ENCODE assay signal across 8 mouse cellular contexts in genomic region chr4:88867926-88868911, GRCm38 (mm10). TPM values are rescaled to one million over a fixed set of nuclear protein-coding genes. Genes with fewer than 3 reads are reported as not detected.
DNase-seq lines count a peak whose midpoint lies in the region; ATAC-seq and TF ChIP-seq lines count a peak whose summit lies in the region.

No protein-coding gene starts in this region.

- no peaks in the 10 kb centered on the region for H3K27me3 ChIP-seq in intestine, postnatal 0 days (replicated peaks; ENCODE audit: control insufficient read depth, insufficient read depth, low read length)

- H3K4me3 ChIP-seq in brown adipose tissue, adult 24 weeks (ENCODE audit: insufficient read depth, low read depth, low read length), result peak overlapping the region; percentile 70
- peak overlapping the region; percentile 47 for H3K4me3 ChIP-seq in intestine, postnatal 0 days (ENCODE audit: low read depth, low read length)

- peak; percentile 24; the same call in 1 of the 2 replicates for ATAC-seq in granulocyte monocyte progenitor cell, adult 5-6 weeks (replicated peaks; ENCODE audit: poor library complexity, severe bottlenecking)
- ATAC-seq in intestine, postnatal 0 days, result peak; percentile 32

- H3K9me3 ChIP-seq in intestine, postnatal 0 days (ENCODE audit: control insufficient read depth), result no peaks in the 10 kb centered on the region

- WGBS in intestine, postnatal 0 days, result 8% methylated on average over 31 of the region's 31 CpGs

- no peaks in the 10 kb centered on the region for H3K4me1 ChIP-seq in brown adipose tissue, adult 24 weeks (ENCODE audit: control insufficient read depth, insufficient read depth, insufficient read length, low read length)
- H3K4me1 ChIP-seq in intestine, postnatal 0 days (replicated peaks; ENCODE audit: control insufficient read depth, insufficient read depth, low read length), result no peaks in the 10 kb centered on the region

- no peaks in the 10 kb centered on the region for H3K36me3 ChIP-seq in intestine, postnatal 0 days (ENCODE audit: control insufficient read depth, insufficient read depth)

- H3K27ac ChIP-seq in brown adipose tissue, adult 24 weeks (replicated peaks; ENCODE audit: low read depth, low read length), result peak overlapping the region; percentile 19; the same call in 1 of the 2 replicates
- H3K27ac ChIP-seq in intestine, postnatal 0 days (ENCODE audit: low read depth, low read length), result no peak overlapping the region

- no peak for TF ChIP-seq CTCF in intestine, postnatal 0 days (IDR thresholded peaks at IDR 0.05; ENCODE audit: low read depth)

- peak overlapping the region; percentile 53; the same call in 1 of the 2 replicates for H3K9ac ChIP-seq in intestine, postnatal 0 days (ENCODE audit: low read depth, low read length)

- DNase-seq in urinary bladder, adult 2 months (ENCODE audit: low spot score), result peak; percentile 29
- DNase-seq in urinary bladder, postnatal 10 days (ENCODE audit: low spot score), result no peak
- DNase-seq in lung, postnatal 10 days, result peak; percentile 33
- DNase-seq in right cerebral cortex, adult 18-20 months, result peak; percentile 8
- DNase-seq in layer of hippocampus, postnatal 25 days (ENCODE audit: extremely low spot score in 1 of 2, low spot score in 1 of 2), result no peak

- peak overlapping the region; percentile 82 for H3K4me2 ChIP-seq in intestine, postnatal 0 days (replicated peaks; ENCODE audit: low read depth)

RNA-seq across cellular contexts. Expression of gene Ifne, which starts 11.8 kb away (rescaled TPM):
- 0.48 and 0.80 TPM in 2 replicates for polyA plus RNA-seq in urinary bladder, adult 2 months (2012; rRNA removed)
- not detected in 2 replicates for polyA plus RNA-seq in brown adipose tissue, adult 24 weeks (2012; ENCODE audit: insufficient read depth, insufficient read length, missing spikeins)
- not detected in 2 replicates for total RNA-seq in granulocyte monocyte progenitor cell, adult 5-6 weeks (2014; fragmentation: Nextera tagmentation)
- total RNA-seq in granulocyte monocyte progenitor cell, adult 5-6 weeks (2017), result not detected in 2 replicates
- not detected in 2 replicates for polyA plus RNA-seq in intestine, postnatal 0 days (2015; fragmentation: Nextera tagmentation; extraction: Ambion mirVana)
- total RNA-seq in layer of hippocampus, postnatal 25 days (2021), result not detected

RNA-seq across cellular contexts. Expression of gene Ifna1, which starts 18.3 kb away (rescaled TPM):
- polyA plus RNA-seq in urinary bladder, adult 2 months (2012; rRNA removed), result not detected in 2 replicates
- polyA plus RNA-seq in brown adipose tissue, adult 24 weeks (2012; ENCODE audit: insufficient read depth, insufficient read length, missing spikeins), result not detected in 2 replicates
- total RNA-seq in granulocyte monocyte progenitor cell, adult 5-6 weeks (2014; fragmentation: Nextera tagmentation), result not detected in 2 replicates
- not detected in 2 replicates for total RNA-seq in granulocyte monocyte progenitor cell, adult 5-6 weeks (2017)
- not detected in 2 replicates for polyA plus RNA-seq in intestine, postnatal 0 days (2015; fragmentation: Nextera tagmentation; extraction: Ambion mirVana)
- total RNA-seq in layer of hippocampus, postnatal 25 days (2021), result not detected

RNA-seq across cellular contexts. Expression of gene Ifna4, which starts 26.6 kb away (rescaled TPM):
- polyA plus RNA-seq in urinary bladder, adult 2 months (2012; rRNA removed), result not detected in 2 replicates
- polyA plus RNA-seq in brown adipose tissue, adult 24 weeks (2012; ENCODE audit: insufficient read depth, insufficient read length, missing spikeins), result not detected in 2 replicates
- not detected in 2 replicates for total RNA-seq in granulocyte monocyte progenitor cell, adult 5-6 weeks (2014; fragmentation: Nextera tagmentation)
- not detected in 2 replicates for total RNA-seq in granulocyte monocyte progenitor cell, adult 5-6 weeks (2017)
- polyA plus RNA-seq in intestine, postnatal 0 days (2015; fragmentation: Nextera tagmentation; extraction: Ambion mirVana), result not detected in 2 replicates
- total RNA-seq in layer of hippocampus, postnatal 25 days (2021), result not detected

RNA-seq across cellular contexts. Expression of gene Ifna5, which starts 32.9 kb away (rescaled TPM):
- polyA plus RNA-seq in urinary bladder, adult 2 months (2012; rRNA removed), result not detected in 2 replicates
- not detected in 2 replicates for polyA plus RNA-seq in brown adipose tissue, adult 24 weeks (2012; ENCODE audit: insufficient read depth, insufficient read length, missing spikeins)
- not detected in 2 replicates for total RNA-seq in granulocyte monocyte progenitor cell, adult 5-6 weeks (2014; fragmentation: Nextera tagmentation)
- not detected in 2 replicates for total RNA-seq in granulocyte monocyte progenitor cell, adult 5-6 weeks (2017)
- polyA plus RNA-seq in intestine, postnatal 0 days (2015; fragmentation: Nextera tagmentation; extraction: Ambion mirVana), result not detected in 2 replicates
- not detected for total RNA-seq in layer of hippocampus, postnatal 25 days (2021)

RNA-seq across cellular contexts. Expression of gene Ifna6, which starts 41.0 kb away (rescaled TPM):
- polyA plus RNA-seq in urinary bladder, adult 2 months (2012; rRNA removed), result not detected in 2 replicates
- not detected in 2 replicates for polyA plus RNA-seq in brown adipose tissue, adult 24 weeks (2012; ENCODE audit: insufficient read depth, insufficient read length, missing spikeins)
- not detected in 2 replicates for total RNA-seq in granulocyte monocyte progenitor cell, adult 5-6 weeks (2014; fragmentation: Nextera tagmentation)
- not detected in 2 replicates for total RNA-seq in granulocyte monocyte progenitor cell, adult 5-6 weeks (2017)
- not detected in 2 replicates for polyA plus RNA-seq in intestine, postnatal 0 days (2015; fragmentation: Nextera tagmentation; extraction: Ambion mirVana)
- total RNA-seq in layer of hippocampus, postnatal 25 days (2021), result not detected

Comparison
In these comparisons a context has a peak if more than half of its experiments do, and no peak if none do; other contexts are left out.
1. DNase-seq: peak in urinary bladder, adult 2 months (single experiment), lung, postnatal 10 days (single experiment) and right cerebral cortex, adult 18-20 months (single experiment); none in urinary bladder, postnatal 10 days (single experiment) and layer of hippocampus, postnatal 25 days (0 of 2).